Mouse (Mus musculus): ENCODE data around the gene 1700020L24Rik. TPM values are rescaled to one million over a fixed set of nuclear protein-coding genes. Genes with fewer than 3 reads are reported as not detected.

1700020L24Rik gene
- polyA plus RNA-seq, 1 experiment from 2014 or later, result 1.8 TPM

- no peaks in the 10 kb centered on the region for H3K36me3 ChIP-seq (ENCODE audit: control insufficient read depth, insufficient read depth, low read length)
- H3K4me2 ChIP-seq (ENCODE audit: low read length), result no peak overlapping the region
- ATAC-seq (ENCODE audit: insufficient number of reproducible peaks, insufficient read depth, low FRiP score, low read depth), result no peak
- peaks cover 20 to 25% of the 10 kb centered on the region in 2 experiments for H3K4me1 ChIP-seq (ENCODE audit: control insufficient read depth in 2 of 2, insufficient read depth in 2 of 2, low read length in 2 of 2)
- WGBS, result 54% methylated on average over 7 of the region's 7 CpGs
- no peak overlapping the region for H3K27ac ChIP-seq (replicated peaks in 1 of 2; ENCODE audit: control insufficient read depth in 1 of 2, insufficient read depth in 1 of 2, low read depth in 2 of 2, low read length in 2 of 2)
- H3K27me3 ChIP-seq (ENCODE audit: control insufficient read depth, insufficient read depth, low read length), result peaks cover 6% of the 10 kb centered on the region; the same call in 1 of the 2 replicates
- no peak overlapping the region for H3K9ac ChIP-seq (ENCODE audit: low read length)
- H3K9me3 ChIP-seq (ENCODE audit: control insufficient read depth, low read length), result no peaks in the 10 kb centered on the region
- no peak overlapping the region for H3K4me3 ChIP-seq (ENCODE audit: control insufficient read depth in 1 of 2, insufficient read depth in 1 of 2, low read depth in 1 of 2, low read length in 2 of 2)
These were observed 19.8 kb downstream of the 1700020L24Rik start for GRCm38 (mm10) chr11:83457257-83457656.

- 55% methylated on average over 9 of the region's 9 CpGs for WGBS
- ATAC-seq (ENCODE audit: insufficient number of reproducible peaks, insufficient read depth, low FRiP score, low read depth), result no peak
- Histone ChIP-seq H3K27me3 (ENCODE audit: control insufficient read depth, insufficient read depth, low read length) (peaks cover 8% of the 10 kb centered on the region), H3K4me3 (ENCODE audit: control insufficient read depth in 1 of 2, insufficient read depth in 1 of 2, low read depth in 1 of 2, low read length in 2 of 2) (no peak overlapping the region), H3K4me2 (ENCODE audit: low read length) (no peak overlapping the region), H3K9ac (ENCODE audit: low read length) (no peak overlapping the region), H3K27ac (replicated peaks in 1 of 2; ENCODE audit: control insufficient read depth in 1 of 2, insufficient read depth in 1 of 2, low read depth in 2 of 2, low read length in 2 of 2) (peak overlapping the region in 1 of 2 experiments; percentile 37; a peak in 3 of 4 replicates), H3K36me3 (ENCODE audit: control insufficient read depth, insufficient read depth, low read length) (no peaks in the 10 kb centered on the region), H3K4me1 (ENCODE audit: control insufficient read depth in 2 of 2, insufficient read depth in 2 of 2, low read length in 2 of 2) (peaks cover 21 to 30% of the 10 kb centered on the region in 2 experiments), H3K9me3 (ENCODE audit: control insufficient read depth, low read length) (no peaks in the 10 kb centered on the region)
These were observed 20.6 kb downstream of the 1700020L24Rik start for GRCm38 (mm10) chr11:83457912-83458601.

GRCm38 (mm10) chr11:83461462-83462027, 24.1 kb downstream of the 1700020L24Rik start:
- WGBS, result 79% methylated on average over 10 of the region's 10 CpGs
- peaks cover 18 to 30% of the 10 kb centered on the region in 2 experiments for H3K4me1 ChIP-seq (ENCODE audit: control insufficient read depth in 2 of 2, insufficient read depth in 2 of 2, low read length in 2 of 2)
- H3K4me2 ChIP-seq (ENCODE audit: low read length), result peak overlapping the region; percentile 96
- no peaks in the 10 kb centered on the region for H3K36me3 ChIP-seq (ENCODE audit: control insufficient read depth, insufficient read depth, low read length)
- H3K9ac ChIP-seq (ENCODE audit: low read length), result no peak overlapping the region; the same call in 1 of the 2 replicates
- no peak for ATAC-seq (ENCODE audit: insufficient number of reproducible peaks, insufficient read depth, low FRiP score, low read depth)
- H3K4me3 ChIP-seq (ENCODE audit: control insufficient read depth in 1 of 2, insufficient read depth in 1 of 2, low read depth in 1 of 2, low read length in 2 of 2), result 0 out of 4 replicates have a peak overlapping the region, but pooled peaks of 1 of the 2 experiments have one; percentile 57
- no peaks in the 10 kb centered on the region for H3K9me3 ChIP-seq (ENCODE audit: control insufficient read depth, low read length)
- H3K27me3 ChIP-seq (ENCODE audit: control insufficient read depth, insufficient read depth, low read length), result peaks cover 29% of the 10 kb centered on the region
- H3K27ac ChIP-seq (replicated peaks in 1 of 2; ENCODE audit: control insufficient read depth in 1 of 2, insufficient read depth in 1 of 2, low read depth in 2 of 2, low read length in 2 of 2), result no peak overlapping the region

- peak within 1 kb of the TSS; percentile 72 for H3K9ac ChIP-seq (ENCODE audit: low read length)
- 0 out of 2 replicates have a peak, but pooled peaks have one; percentile 11 for ATAC-seq (ENCODE audit: insufficient number of reproducible peaks, insufficient read depth, low FRiP score, low read depth)
- peaks cover 24 to 42% of the 10 kb centered on the region in 2 experiments for H3K4me1 ChIP-seq (ENCODE audit: control insufficient read depth in 2 of 2, insufficient read depth in 2 of 2, low read length in 2 of 2)
- peaks cover 29% of the 10 kb centered on the region for H3K27me3 ChIP-seq (ENCODE audit: control insufficient read depth, insufficient read depth, low read length)
- peak within 1 kb of the TSS; percentile 96 for H3K4me2 ChIP-seq (ENCODE audit: low read length)
- no peak within 1 kb of the TSS for H3K27ac ChIP-seq (replicated peaks in 1 of 2; ENCODE audit: control insufficient read depth in 1 of 2, insufficient read depth in 1 of 2, low read depth in 2 of 2, low read length in 2 of 2)
- H3K36me3 ChIP-seq (ENCODE audit: control insufficient read depth, insufficient read depth, low read length), result no peaks in the 10 kb centered on the region
- H3K4me3 ChIP-seq (ENCODE audit: control insufficient read depth in 1 of 2, insufficient read depth in 1 of 2, low read depth in 1 of 2, low read length in 2 of 2), result peak within 1 kb of the TSS; percentile 57 to 72
- WGBS, result under 1% methylated on average over 40 of the region's 42 CpGs
- no peaks in the 10 kb centered on the region for H3K9me3 ChIP-seq (ENCODE audit: control insufficient read depth, low read length)
These were observed 25.3 kb downstream of the 1700020L24Rik start, which contains the start of gene Mmp28 for GRCm38 (mm10) chr11:83462711-83463244. Gene Mmp28, minus strand, starts transcription at chr11:83463071.

GRCm38 (mm10) chr11:83465976-83466375, 28.5 kb downstream of the 1700020L24Rik start:
- no peak for ATAC-seq (ENCODE audit: insufficient number of reproducible peaks, insufficient read depth, low FRiP score, low read depth)

GRCm38 (mm10) chr11:83467120-83467652, 29.7 kb downstream of the 1700020L24Rik start:
- 6% methylated on average over 11 of the region's 11 CpGs for WGBS
- H3K4me3 ChIP-seq (ENCODE audit: control insufficient read depth in 1 of 2, insufficient read depth in 1 of 2, low read depth in 1 of 2, low read length in 2 of 2), result no peak overlapping the region
- H3K27ac ChIP-seq (replicated peaks in 1 of 2; ENCODE audit: control insufficient read depth in 1 of 2, insufficient read depth in 1 of 2, low read depth in 2 of 2, low read length in 2 of 2), result peak overlapping the region; percentile 75 to 81
- H3K36me3 ChIP-seq (ENCODE audit: control insufficient read depth, insufficient read depth, low read length), result no peaks in the 10 kb centered on the region
- peak overlapping the region; percentile 19 for H3K4me2 ChIP-seq (ENCODE audit: low read length)
- H3K9ac ChIP-seq (ENCODE audit: low read length), result peak overlapping the region; percentile 22; the same call in 1 of the 2 replicates
- peak; percentile 83 for ATAC-seq (ENCODE audit: insufficient number of reproducible peaks, insufficient read depth, low FRiP score, low read depth)
- peaks cover 24% of the 10 kb centered on the region for H3K27me3 ChIP-seq (ENCODE audit: control insufficient read depth, insufficient read depth, low read length)
- H3K9me3 ChIP-seq (ENCODE audit: control insufficient read depth, low read length), result peaks cover 3% of the 10 kb centered on the region; the same call in 1 of the 2 replicates
- peaks cover 25 to 39% of the 10 kb centered on the region in 2 experiments for H3K4me1 ChIP-seq (ENCODE audit: control insufficient read depth in 2 of 2, insufficient read depth in 2 of 2, low read length in 2 of 2)

More at GRCm38 (mm10) chr11:83465976-83466375, 28.5 kb downstream of the 1700020L24Rik start:
- Histone ChIP-seq H3K9ac (ENCODE audit: low read length) (no peak overlapping the region), H3K27ac (replicated peaks in 1 of 2; ENCODE audit: control insufficient read depth in 1 of 2, insufficient read depth in 1 of 2, low read depth in 2 of 2, low read length in 2 of 2) (0 out of 4 replicates have a peak overlapping the region, but pooled peaks of 1 of the 2 experiments have one; percentile 81), H3K4me3 (ENCODE audit: control insufficient read depth in 1 of 2, insufficient read depth in 1 of 2, low read depth in 1 of 2, low read length in 2 of 2) (no peak overlapping the region), H3K36me3 (ENCODE audit: control insufficient read depth, insufficient read depth, low read length) (no peaks in the 10 kb centered on the region), H3K9me3 (ENCODE audit: control insufficient read depth, low read length) (peaks cover 3% of the 10 kb centered on the region; the same call in 1 of the 2 replicates), H3K4me1 (ENCODE audit: control insufficient read depth in 2 of 2, insufficient read depth in 2 of 2, low read length in 2 of 2) (peaks cover 22 to 37% of the 10 kb centered on the region in 2 experiments), H3K4me2 (ENCODE audit: low read length) (no peak overlapping the region), H3K27me3 (ENCODE audit: control insufficient read depth, insufficient read depth, low read length) (peaks cover 29% of the 10 kb centered on the region)
- 39% methylated on average over 2 of the region's 2 CpGs for WGBS

GRCm38 (mm10) chr11:83468765-83469164, 31.3 kb downstream of the 1700020L24Rik start:
- 88% methylated on average over 3 of the region's 3 CpGs for WGBS
- H3K27ac ChIP-seq (replicated peaks in 1 of 2; ENCODE audit: control insufficient read depth in 1 of 2, insufficient read depth in 1 of 2, low read depth in 2 of 2, low read length in 2 of 2), result no peak overlapping the region
- no peaks in the 10 kb centered on the region for H3K36me3 ChIP-seq (ENCODE audit: control insufficient read depth, insufficient read depth, low read length)
- ATAC-seq (ENCODE audit: insufficient number of reproducible peaks, insufficient read depth, low FRiP score, low read depth), result no peak
- H3K9ac ChIP-seq (ENCODE audit: low read length), result no peak overlapping the region
- H3K4me1 ChIP-seq (ENCODE audit: control insufficient read depth in 2 of 2, insufficient read depth in 2 of 2, low read length in 2 of 2), result peaks cover 23 to 31% of the 10 kb centered on the region in 2 experiments
- H3K4me2 ChIP-seq (ENCODE audit: low read length), result no peak overlapping the region
- no peak overlapping the region for H3K4me3 ChIP-seq (ENCODE audit: control insufficient read depth in 1 of 2, insufficient read depth in 1 of 2, low read depth in 1 of 2, low read length in 2 of 2)
- peaks cover 3% of the 10 kb centered on the region; the same call in 1 of the 2 replicates for H3K9me3 ChIP-seq (ENCODE audit: control insufficient read depth, low read length)
- H3K27me3 ChIP-seq (ENCODE audit: control insufficient read depth, insufficient read depth, low read length), result peaks cover 15% of the 10 kb centered on the region

Data from heart, embryonic 14.5 days (tissue).